Mouse (Mus musculus) urinary bladder, postnatal 14 days (tissue): ENCODE measurements around the gene Hspa5.
A peak's percentile ranks its signal among the peaks of the same experiment; 100 is the strongest.
"Not testable (repeated sequence)": the region's sequence is repeated elsewhere in the genome, so short reads cannot be mapped to it uniquely, and the experiment has no call there.

Experiments used
- DNase-seq: peaks from one replicate; pipeline ENCODE4 v3.0.0; 2021; ENCODE audit warnings: low spot score

The Hspa5 gene

DNA sequence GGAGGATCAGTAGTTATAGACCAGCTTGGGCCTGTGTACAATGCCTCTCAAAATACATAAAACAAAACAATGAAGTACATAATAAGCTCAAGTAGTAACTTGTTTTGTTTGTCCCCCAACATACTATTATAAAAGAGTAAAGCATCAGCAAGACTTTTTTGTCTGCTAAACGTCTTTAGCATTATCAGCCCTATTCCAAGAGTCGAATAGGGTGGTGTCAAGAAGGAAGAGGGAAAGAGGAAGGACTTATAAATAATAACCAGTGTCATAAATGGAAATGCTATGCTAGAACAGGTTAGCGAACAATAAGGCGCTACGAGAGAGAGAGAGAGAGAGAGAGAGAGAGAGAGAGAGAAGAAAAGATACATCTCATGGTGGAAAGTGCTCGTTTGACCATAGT lies 819 bp upstream of the Hspa5 start:
- DNase-seq = no peak

- peak; percentile 42 for DNase-seq
Observed at GRCm38 (mm10) chr2:34772252-34773235, 774 bp downstream of the Hspa5 start.

- DNase-seq = no peak
Observed at GRCm38 (mm10) chr2:34773673-34774072, 1.9 kb downstream of the Hspa5 start.

- DNase-seq = no peak
Observed at GRCm38 (mm10) chr2:34774493-34774892, 2.7 kb downstream of the Hspa5 start.

GRCm38 (mm10) chr2:34777237-34777868 lies 5.6 kb downstream of the Hspa5 start:
- DNase-seq = no peak

DNA sequence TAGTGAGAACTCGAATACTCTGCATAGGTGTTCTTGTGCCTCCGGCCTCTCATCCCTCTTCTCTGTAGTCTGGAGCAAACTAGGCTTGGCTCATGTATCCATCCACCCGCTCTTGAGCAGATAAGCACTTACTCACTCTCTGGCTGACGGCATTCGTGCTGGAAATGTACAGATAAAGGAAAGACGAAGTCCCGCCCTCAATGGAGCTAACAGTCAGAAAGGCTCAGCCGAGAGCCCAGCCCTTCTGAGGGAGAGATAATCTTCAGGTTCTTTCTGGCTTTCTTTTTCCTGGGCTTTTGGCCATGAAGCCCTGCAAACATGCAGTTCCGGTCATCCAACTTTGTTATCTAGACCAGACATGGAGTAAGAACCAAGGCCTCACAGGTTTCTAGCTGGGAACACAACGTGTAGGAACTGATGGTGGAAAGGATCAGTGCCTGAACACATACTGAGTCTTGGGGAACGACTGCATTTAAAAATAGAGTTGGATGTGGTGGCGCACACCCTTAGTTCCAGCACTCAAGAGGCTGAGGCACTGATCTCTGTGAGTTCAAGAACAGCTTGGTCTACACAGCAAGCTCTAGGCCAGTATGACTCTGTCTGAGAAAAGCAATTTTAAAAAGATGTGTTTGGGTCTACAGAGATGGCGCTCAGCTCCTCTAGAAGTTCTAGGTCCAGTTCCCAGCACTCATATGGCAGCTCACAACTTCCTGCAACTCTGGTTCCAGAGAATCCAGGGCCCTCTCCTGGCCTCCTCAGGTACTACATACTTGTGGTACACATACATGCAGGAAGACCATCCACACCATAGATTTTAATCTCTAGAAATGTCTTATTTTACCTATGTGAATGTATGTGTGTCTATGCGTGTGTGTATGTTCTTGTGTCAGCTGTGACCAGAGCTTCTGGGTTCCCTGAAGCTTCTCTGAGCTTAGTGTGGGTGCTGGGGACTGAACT lies 11.6 kb downstream of the Hspa5 start:
- DNase-seq = no peak

GRCm38 (mm10) chr2:34784085-34784484 lies 12.3 kb downstream of the Hspa5 start:
- peak; percentile 22 for DNase-seq

GRCm38 (mm10) chr2:34790282-34790681 lies 18.5 kb downstream of the Hspa5 start:
- DNase-seq = no peak

DNA sequence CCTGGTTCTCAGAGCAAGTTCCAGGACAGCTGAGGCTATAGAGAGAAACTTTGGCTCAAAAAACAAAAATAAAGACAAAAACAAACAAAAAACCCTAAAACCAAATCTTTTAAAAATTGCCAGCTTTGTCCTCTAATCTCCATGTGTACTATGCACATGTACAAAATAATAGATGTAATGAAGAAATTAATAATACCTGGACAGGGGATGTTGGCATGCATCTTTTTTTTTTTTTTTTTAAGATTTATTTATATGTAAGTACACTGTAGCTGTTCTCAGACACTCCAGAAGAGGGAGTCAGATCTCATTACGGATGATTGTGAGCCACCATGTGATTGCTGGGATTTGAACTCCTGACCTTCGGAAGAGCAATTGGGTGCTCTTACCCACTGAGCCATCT lies 20.8 kb downstream of the Hspa5 start:
- DNase-seq = not testable (repeated sequence)

- DNase-seq = no peak
Observed at GRCm38 (mm10) chr2:34794511-34794910, 22.7 kb downstream of the Hspa5 start.

DNA sequence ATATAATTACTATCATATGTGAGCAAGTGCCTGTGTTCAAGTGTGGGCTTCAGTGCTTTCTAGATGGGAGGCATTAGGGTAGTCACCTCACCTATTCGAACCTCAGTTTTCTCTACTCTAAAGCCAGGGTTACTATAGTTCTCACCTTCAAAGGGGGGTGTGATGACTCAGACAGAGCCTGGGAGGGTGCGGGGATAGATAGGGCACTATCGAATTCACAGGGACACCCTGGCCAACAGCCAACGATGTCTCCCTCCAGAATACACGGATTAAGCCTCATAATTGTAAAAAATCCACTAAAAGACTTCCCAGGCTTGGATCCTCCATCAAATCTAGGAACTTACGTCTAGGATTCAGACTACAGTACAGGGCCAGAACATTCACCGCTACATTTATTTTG lies 23.7 kb downstream of the Hspa5 start:
- no peak for DNase-seq

- peak; percentile 85 for DNase-seq
Observed at GRCm38 (mm10) chr2:34799357-34800256, 27.8 kb downstream of the Hspa5 start, which contains the start of gene Rabepk. Gene Rabepk (minus strand): TSS chr2:34799912.

DNA sequence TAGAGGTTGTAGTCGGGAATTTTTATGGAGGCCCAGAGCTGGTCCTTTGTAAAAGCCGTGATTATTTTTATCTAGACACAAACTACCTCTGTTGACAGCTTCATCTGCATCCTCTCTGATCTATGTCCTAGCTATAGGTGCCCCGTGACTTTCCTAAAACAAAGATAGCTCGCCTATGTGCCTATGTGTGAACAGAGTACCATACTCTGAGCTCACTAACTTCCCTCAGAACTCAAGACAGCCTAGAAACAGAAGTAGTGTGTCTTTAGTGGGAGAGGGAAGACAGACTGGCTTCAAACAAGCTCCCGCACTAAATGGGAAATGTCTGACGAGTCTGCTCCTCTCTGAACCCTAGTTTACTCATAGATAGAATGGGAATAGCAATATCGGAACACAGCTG lies 28.6 kb downstream of the Hspa5 start:
- no peak for DNase-seq

DNA sequence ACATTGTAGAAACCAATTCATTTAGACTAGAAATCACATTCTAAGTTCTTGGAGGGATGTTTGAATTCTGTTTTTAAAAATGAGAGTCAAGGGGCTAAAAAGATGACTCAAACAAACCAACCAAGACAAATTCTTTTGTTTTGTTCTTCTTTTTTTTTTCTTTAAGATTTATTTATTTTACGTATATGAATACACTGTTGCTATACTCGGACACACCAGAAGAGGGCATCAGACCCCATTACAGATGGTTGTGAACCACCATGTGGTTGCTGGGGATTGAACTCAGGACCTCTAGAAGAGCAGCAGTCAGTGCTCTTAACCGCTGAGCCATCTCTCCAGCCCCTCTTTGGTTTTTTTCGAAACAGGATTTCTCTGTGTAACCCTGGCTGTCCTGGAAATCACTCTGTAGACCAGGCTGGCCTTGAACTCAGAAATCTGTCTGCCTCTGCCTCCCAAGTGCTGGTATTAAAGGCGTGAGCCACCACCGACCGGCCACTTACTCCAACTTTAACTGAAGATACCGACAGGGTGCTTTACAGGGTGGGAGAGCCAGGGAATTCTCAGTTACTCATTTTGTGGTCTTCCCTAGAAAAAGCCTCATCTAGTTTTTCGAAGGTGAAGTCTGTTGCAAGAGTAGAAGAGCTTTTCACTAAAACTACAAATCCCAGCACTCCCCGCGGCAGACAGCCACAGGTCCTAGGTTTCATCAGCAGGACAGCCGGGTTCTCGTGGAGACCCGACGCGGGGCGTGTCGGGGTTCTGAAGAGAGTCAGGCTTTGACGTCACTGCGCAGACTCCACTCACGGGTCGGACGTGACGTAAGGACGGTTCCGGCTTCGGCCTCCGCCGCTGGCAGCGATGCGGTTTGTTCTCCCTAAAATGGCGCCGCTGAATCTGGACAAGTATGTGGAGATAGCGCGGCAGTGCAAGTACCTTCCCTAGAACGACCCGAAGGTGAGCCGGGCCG lies 30.0 kb downstream of the Hspa5 start:
- peak; percentile 98 for DNase-seq

GRCm38 (mm10) chr2:34802565-34803245 lies 30.9 kb downstream of the Hspa5 start:
- DNase-seq = peak; percentile 15

- DNase-seq = no peak
Observed at GRCm38 (mm10) chr2:34803746-34804145, 32.0 kb downstream of the Hspa5 start.

- DNase-seq = no peak
Observed at GRCm38 (mm10) chr2:34804172-34804571, 32.4 kb downstream of the Hspa5 start.

- DNase-seq = no peak
Observed at GRCm38 (mm10) chr2:34804815-34805214, 33.0 kb downstream of the Hspa5 start.

DNA sequence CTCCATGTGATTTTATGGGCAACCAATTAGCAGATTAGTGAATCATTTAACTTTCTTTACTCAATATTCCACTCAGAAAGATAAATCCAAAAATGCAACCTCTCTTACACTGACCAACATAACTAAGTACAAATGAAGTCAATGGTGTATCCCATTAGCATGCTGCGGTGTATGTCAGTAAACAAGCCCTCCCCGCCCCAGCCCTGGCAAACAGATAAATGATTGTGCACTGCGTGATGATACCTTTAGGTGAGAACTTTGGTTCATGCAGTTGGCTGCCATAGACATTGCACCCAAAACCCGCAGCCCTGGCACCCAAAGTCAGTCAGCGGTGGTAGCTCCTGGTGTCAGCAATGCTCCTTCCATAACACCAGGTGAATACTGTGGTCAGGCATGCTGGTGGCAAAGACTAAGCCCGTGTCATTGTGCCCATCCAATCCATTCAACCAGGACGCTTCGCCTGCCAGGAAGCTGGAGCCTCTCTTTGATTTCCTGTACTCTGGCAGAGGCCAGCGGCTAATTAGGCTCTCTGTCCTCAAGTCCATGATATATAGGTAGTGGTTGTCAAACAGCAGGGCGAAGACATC lies 33.7 kb downstream of the Hspa5 start:
- no peak for DNase-seq
